In genomic region chr8:124286461-124287124, GRCm38 (mm10) we compare ENCODE assay signal across 10 mouse cellular contexts. TPM values are rescaled to one million over a fixed set of nuclear protein-coding genes. Genes with fewer than 3 reads are reported as not detected.
A peak's percentile ranks its signal among the peaks of the same experiment; 100 is the strongest.
DNase-seq lines count a peak whose midpoint lies in the region; ATAC-seq lines count a peak whose summit lies in the region.
"Had no signal": no experiment of that assay in that cellular context is flagged by ENCODE, and none has a peak within 500 bp of the region (broad histone marks: within the 10 kb centered on the region; RNA-seq: fewer than 3 reads in every experiment).

No protein-coding gene starts in this region.

- DNase-seq in kidney, postnatal 10 days, result no peak
- peak; percentile 80 for DNase-seq in brain, adult 2 months (ENCODE audit: low read depth, low spot score)
- DNase-seq in intestine, embryonic 14.5 days (ENCODE audit: low spot score), result no peak
- no peak for DNase-seq in right cerebral cortex, postnatal 36 days (ENCODE audit: low spot score in 2 of 2)
- DNase-seq in left cerebral cortex, postnatal 14 days (ENCODE audit: low spot score in 2 of 2), result no peak

- ATAC-seq in kidney, embryonic 15.5 days (replicated peaks; ENCODE audit: low FRiP score), result no peak
- ATAC-seq in intestine, embryonic 14.5 days (replicated peaks; ENCODE audit: low FRiP score, low TSS enrichment, low read depth), result peak; percentile 61
- no peak for ATAC-seq in neural tube, embryonic 13.5 days (ENCODE audit: low read depth)
- ATAC-seq in megakaryocyte-erythroid progenitor cell, adult 5-6 weeks (replicated peaks; ENCODE audit: low FRiP score, low TSS enrichment, poor library complexity, severe bottlenecking), result no peak

- H3K9me3 ChIP-seq in kidney, embryonic 15.5 days (replicated peaks), result no peaks in the 10 kb centered on the region
- no peaks in the 10 kb centered on the region for H3K9me3 ChIP-seq in intestine, embryonic 14.5 days (ENCODE audit: control insufficient read depth, low read length)
- no peaks in the 10 kb centered on the region for H3K9me3 ChIP-seq in neural tube, embryonic 13.5 days
- H3K9me3 ChIP-seq: embryonic facial prominence, embryonic 13.5 days had no signal

- WGBS in kidney, embryonic 15.5 days, result 57% methylated on average over 4 of the region's 4 CpGs
- WGBS in intestine, embryonic 14.5 days, result 64% methylated on average over 4 of the region's 4 CpGs
- 56% methylated on average over 4 of the region's 4 CpGs for WGBS in neural tube, embryonic 13.5 days

- H3K4me3 ChIP-seq in kidney, embryonic 15.5 days (replicated peaks), result no peak overlapping the region
- H3K4me3 ChIP-seq in intestine, embryonic 14.5 days (ENCODE audit: low read depth, low read length), result no peak overlapping the region
- H3K4me3 ChIP-seq in neural tube, embryonic 13.5 days, result no peak overlapping the region
- H3K4me3 ChIP-seq: embryonic facial prominence, embryonic 13.5 days had no signal

- H3K27me3 ChIP-seq in kidney, embryonic 15.5 days, result no peaks in the 10 kb centered on the region
- no peaks in the 10 kb centered on the region for H3K27me3 ChIP-seq in intestine, embryonic 14.5 days (replicated peaks; ENCODE audit: control insufficient read depth, insufficient read depth, low read length)
- no peaks in the 10 kb centered on the region for H3K27me3 ChIP-seq in neural tube, embryonic 13.5 days
- H3K27me3 ChIP-seq: embryonic facial prominence, embryonic 13.5 days had no signal

- H3K4me2 ChIP-seq in kidney, embryonic 15.5 days, result no peak overlapping the region
- H3K4me2 ChIP-seq in intestine, embryonic 14.5 days (ENCODE audit: low read length), result no peak overlapping the region
- H3K4me2 ChIP-seq in neural tube, embryonic 13.5 days, result no peak overlapping the region
- H3K4me2 ChIP-seq: embryonic facial prominence, embryonic 13.5 days had no signal

- H3K9ac ChIP-seq in kidney, embryonic 15.5 days, result no peak overlapping the region
- H3K9ac ChIP-seq in intestine, embryonic 14.5 days (ENCODE audit: low read length), result no peak overlapping the region
- no peak overlapping the region for H3K9ac ChIP-seq in neural tube, embryonic 13.5 days
- H3K9ac ChIP-seq: embryonic facial prominence, embryonic 13.5 days had no signal

- intact Hi-C loops in left cerebral cortex, postnatal 14 days (cut with DNase I), result no loop called here

- peaks cover 57% of the 10 kb centered on the region for H3K4me1 ChIP-seq in kidney, embryonic 15.5 days
- H3K4me1 ChIP-seq in intestine, embryonic 14.5 days (replicated peaks; ENCODE audit: control insufficient read depth, insufficient read depth, low read length), result peaks cover 41% of the 10 kb centered on the region
- peaks cover 78% of the 10 kb centered on the region for H3K4me1 ChIP-seq in neural tube, embryonic 13.5 days (replicated peaks)

- H3K36me3 ChIP-seq in kidney, embryonic 15.5 days, result no peaks in the 10 kb centered on the region
- H3K36me3 ChIP-seq in intestine, embryonic 14.5 days (ENCODE audit: control insufficient read depth, insufficient read depth, low read length), result no peaks in the 10 kb centered on the region
- no peaks in the 10 kb centered on the region for H3K36me3 ChIP-seq in neural tube, embryonic 13.5 days
- H3K36me3 ChIP-seq: embryonic facial prominence, embryonic 13.5 days had no signal

- peak overlapping the region; percentile 45 for H3K27ac ChIP-seq in kidney, embryonic 15.5 days
- H3K27ac ChIP-seq in intestine, embryonic 14.5 days (ENCODE audit: low read depth), result no peak overlapping the region; the same call in 1 of the 2 replicates
- H3K27ac ChIP-seq in neural tube, embryonic 13.5 days (replicated peaks), result peak overlapping the region; percentile 92
- H3K27ac ChIP-seq: embryonic facial prominence, embryonic 13.5 days; macrophage had no signal

RNA-seq across cellular contexts. Expression of gene Galnt2, which starts 55.4 kb away (rescaled TPM):
- 47.6 and 49.0 TPM in 2 replicates for polyA plus RNA-seq in kidney, embryonic 15.5 days (2015; fragmentation: Nextera tagmentation; extraction: Ambion mirVana)
- 60.5 and 63.9 TPM in 2 replicates for polyA plus RNA-seq in intestine, embryonic 14.5 days (2014; fragmentation: Nextera tagmentation; extraction: Ambion mirVana)
- polyA plus RNA-seq in neural tube, embryonic 13.5 days (2015; fragmentation: Nextera tagmentation; extraction: Ambion mirVana), result 61.4 and 64.5 TPM in 2 replicates
- total RNA-seq in megakaryocyte-erythroid progenitor cell, adult 5-6 weeks (2014; fragmentation: Nextera tagmentation), result 9.5 and 12.4 TPM in 2 replicates
- 1.9 and 6.8 TPM in 2 replicates for total RNA-seq in megakaryocyte-erythroid progenitor cell, adult 5-6 weeks (2017)
- 10 to 100 TPM; 67.2 to 70.3 TPM for total RNA-seq in left cerebral cortex, postnatal 14 days (2021)
